Mouse (Mus musculus) kidney, postnatal 36 days (tissue): ENCODE data around the gene Pitpnc1.

Experiments used
- DNase-seq, 2 experiments: peaks; one replicate each; pipeline ENCODE4 v3.0.0; 2021 to 2022; ENCODE audit warnings: mixed read lengths in 2 of 2

The Pitpnc1 gene

GRCm38 (mm10) chr11:107226013-107226412 lies 244.5 kb downstream of the Pitpnc1 start:
- no peak for DNase-seq

GRCm38 (mm10) chr11:107225301-107225700 lies 245.2 kb downstream of the Pitpnc1 start:
- no peak for DNase-seq

DNA sequence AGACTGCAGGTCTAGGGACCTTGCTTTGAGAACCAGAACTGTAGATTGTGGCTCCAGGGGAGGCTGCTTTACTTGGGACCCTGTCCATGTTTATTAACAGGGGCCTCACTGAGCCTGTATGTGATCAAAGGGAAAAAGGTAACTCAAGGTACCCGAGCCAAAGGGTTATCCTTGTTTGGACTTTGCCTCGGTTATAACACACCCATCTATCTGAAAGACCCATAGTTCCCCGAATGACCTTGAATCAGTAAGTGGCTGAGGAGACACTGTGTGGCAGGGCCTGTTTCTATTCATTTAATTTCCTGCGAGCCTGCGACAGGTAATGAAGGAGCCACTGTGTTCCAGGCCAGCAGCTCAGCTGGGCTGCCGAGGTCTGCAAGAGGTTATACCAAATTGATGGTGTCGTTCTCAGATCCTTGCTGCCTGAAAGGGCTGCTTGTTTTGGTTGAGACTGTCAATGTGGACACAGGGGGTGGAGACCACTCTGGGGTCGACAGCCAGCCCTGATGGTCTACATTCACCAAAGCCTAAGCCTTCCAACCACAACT lies 246.8 kb downstream of the Pitpnc1 start:
- no peak for DNase-seq

GRCm38 (mm10) chr11:107223169-107223561 lies 247.3 kb downstream of the Pitpnc1 start:
- DNase-seq = peak in 1 of 2 experiments; percentile 37

DNA sequence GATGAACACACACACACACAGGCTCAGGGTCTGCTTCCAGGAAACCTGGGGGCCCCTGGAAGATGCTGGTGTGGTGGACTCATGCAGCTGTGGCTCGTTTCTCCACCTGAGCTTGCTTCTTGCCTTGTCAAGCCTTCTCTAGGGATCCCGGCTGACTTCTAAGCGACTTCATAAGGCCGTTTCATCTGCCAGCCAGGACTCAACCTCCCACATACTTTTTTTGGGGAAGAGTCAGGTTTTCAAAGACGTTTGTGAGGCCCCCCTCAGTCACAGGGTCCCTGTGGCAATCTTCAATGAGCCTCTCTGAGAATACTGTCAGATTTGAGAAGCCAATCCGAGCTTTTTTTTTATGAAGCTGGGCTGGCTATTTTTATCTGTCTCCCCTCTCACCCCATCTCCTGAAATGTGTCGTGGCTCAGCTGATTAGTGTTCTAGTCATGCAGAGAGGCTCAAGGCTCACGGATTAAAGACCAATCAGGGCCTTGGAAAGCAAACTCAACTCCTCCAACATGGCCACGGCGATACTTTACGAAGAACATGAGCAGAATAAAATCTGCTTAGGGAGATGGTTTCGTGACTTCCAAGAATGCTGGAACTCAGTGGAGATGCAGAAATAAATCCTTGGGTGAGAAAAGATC lies 247.8 kb downstream of the Pitpnc1 start:
- DNase-seq = no peak

DNA sequence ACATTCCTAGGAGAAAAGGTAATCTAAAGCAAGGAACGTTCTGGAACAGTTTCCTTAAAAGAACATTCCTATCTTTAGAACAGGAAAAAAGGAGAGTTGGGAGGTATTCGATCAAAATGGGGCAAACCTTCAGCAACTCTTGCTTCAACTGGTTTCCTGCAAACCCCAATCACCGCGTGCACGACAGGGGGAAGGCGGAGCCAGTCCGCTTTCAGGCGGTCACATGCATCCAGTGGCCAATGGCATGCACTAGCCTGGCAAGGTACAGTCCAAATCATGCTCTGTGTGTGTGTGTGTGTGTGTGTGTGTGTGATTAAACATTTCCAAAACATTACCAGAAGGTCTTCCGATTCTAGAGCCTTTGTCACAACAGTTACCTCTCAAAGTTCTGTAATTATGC lies 255.4 kb downstream of the Pitpnc1 start:
- no peak for DNase-seq

- peak; percentile 25 to 35 for DNase-seq
Measured at GRCm38 (mm10) chr11:107213745-107214144, 256.8 kb downstream of the Pitpnc1 start.

GRCm38 (mm10) chr11:107209818-107210217 lies 260.7 kb downstream of the Pitpnc1 start:
- DNase-seq = no peak

DNA sequence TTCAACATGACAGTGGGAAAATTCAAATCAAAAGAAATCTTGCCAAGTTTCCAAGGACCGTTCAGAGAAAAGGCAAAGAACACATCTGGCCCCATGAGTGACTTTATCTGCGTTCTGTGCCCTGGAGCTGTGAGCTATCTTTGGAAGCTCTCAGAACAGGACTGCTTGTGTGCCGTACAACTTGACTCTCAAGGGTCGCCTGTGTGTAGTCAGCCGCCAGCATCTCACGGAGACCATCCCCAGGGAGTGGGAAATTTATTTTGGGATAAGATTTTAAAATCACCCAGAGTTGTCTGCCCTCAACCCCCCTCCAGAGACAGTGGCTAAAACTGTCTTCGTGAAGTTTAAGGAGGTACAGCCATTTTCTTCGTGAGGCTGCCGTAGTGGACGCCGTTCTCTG lies 268.7 kb downstream of the Pitpnc1 start:
- DNase-seq = no peak

DNA sequence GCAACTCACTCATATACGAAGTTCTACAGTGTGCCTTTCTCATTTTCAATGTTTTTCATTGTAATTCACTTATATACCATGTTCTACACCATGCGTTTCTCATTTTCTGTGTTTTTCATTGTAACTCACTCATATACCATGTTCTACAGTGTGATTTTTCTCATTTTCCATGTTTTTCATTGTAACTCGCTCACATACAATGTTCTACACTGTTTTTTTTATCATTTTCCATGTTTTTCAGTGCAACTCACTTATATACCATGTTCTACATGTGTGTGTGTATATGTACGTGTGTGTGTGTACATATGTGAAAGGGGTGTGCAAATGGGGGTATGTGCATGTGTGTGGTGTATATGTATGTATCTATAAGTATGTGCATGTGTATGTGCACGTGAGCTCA lies 271.2 kb downstream of the Pitpnc1 start:
- no peak for DNase-seq

DNA sequence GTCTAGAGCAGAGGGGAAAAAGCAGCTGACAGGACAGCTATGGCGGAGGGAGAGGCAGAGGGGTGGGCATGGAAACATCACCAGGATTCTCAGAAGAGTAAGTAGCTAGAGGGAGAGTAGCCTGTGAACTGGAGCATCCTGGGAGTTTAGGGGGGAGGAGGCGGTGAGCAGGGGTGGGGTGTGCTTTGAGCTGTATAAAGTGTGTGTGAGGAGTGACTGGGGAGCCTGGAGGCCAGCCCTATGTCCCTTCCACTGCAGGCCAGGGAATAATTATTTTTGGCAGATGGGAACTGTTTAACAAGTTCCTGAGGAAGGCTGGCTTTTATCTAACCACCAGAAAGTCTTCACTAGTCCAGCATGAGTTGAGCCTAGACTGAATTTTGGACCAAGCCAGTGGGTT lies 275.2 kb downstream of the Pitpnc1 start:
- no peak for DNase-seq

DNA sequence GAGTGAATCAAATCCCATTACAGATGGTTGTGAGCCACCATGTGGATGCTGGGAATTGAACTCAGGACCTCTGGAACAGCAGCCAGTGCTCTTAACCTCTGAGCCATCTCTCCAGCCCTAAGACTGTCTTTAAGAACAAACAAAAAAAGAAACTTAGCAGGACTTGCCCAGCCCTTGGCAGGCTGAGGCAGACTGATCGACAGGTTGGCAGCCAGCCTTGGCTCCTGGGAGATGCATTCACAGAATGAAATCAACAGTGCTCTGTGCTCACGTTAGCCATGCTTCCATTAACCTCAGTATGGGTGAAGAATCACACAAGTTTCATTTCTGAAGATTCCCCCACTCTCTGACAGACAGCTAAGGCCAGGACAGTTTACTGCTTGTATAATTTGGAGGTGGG lies 280.1 kb downstream of the Pitpnc1 start:
- DNase-seq = peak in 1 of 2 experiments; percentile 14

GRCm38 (mm10) chr11:107188565-107189552 lies 281.6 kb downstream of the Pitpnc1 start, which contains the start of gene Nol11:
Gene Nol11, minus strand, starts transcription at chr11:107189381.
- peak; percentile 99 for DNase-seq

- no peak for DNase-seq
Measured at GRCm38 (mm10) chr11:107183777-107184176, 286.7 kb downstream of the Pitpnc1 start.

- DNase-seq = no peak
Measured at GRCm38 (mm10) chr11:107161215-107161614, 309.3 kb downstream of the Pitpnc1 start.

- peak in 1 of 2 experiments; percentile 12 for DNase-seq
Measured at GRCm38 (mm10) chr11:107159034-107159433, 311.5 kb downstream of the Pitpnc1 start.
